ENCODE assay signal across 10 mouse cellular contexts in genomic region chr9:119063036-119063644, GRCm38 (mm10). TPM values are rescaled to one million over a fixed set of nuclear protein-coding genes. Genes with fewer than 3 reads are reported as not detected.
DNase-seq lines count a peak whose midpoint lies in the region; ATAC-seq and TF ChIP-seq lines count a peak whose summit lies in the region.
"Had no signal": no experiment of that assay in that cellular context is flagged by ENCODE, and none has a peak within 500 bp of the region (broad histone marks: within the 10 kb centered on the region; RNA-seq: fewer than 3 reads in every experiment).

No protein-coding gene starts in this region.

- H3K4me1 ChIP-seq in CH12.LX (ENCODE audit: control insufficient read depth in 1 of 2, insufficient read depth in 2 of 2) = peaks cover 4 to 18% of the 10 kb centered on the region in 2 experiments; a peak in 3 of 4 replicates
- peaks cover 7% of the 10 kb centered on the region for H3K4me1 ChIP-seq in liver, postnatal 0 days (ENCODE audit: insufficient read depth)

- H3K4me2 ChIP-seq in CH12.LX (ENCODE audit: insufficient read depth, low read depth, poor library complexity, severe bottlenecking) = peak overlapping the region; percentile 44; the same call in 1 of the 2 replicates
- H3K4me2 ChIP-seq in liver, postnatal 0 days (ENCODE audit: low read depth, low read length) = peak overlapping the region; percentile 29
- H3K4me2 ChIP-seq: neural tube, embryonic 12.5 days had no signal

- H3K27ac ChIP-seq in CH12.LX (ENCODE audit: insufficient read depth, low read depth) = peak overlapping the region; percentile 12; the same call in 1 of the 2 replicates
- H3K27ac ChIP-seq in liver, postnatal 0 days (ENCODE audit: low read depth) = no peak overlapping the region
- H3K27ac ChIP-seq: forebrain, embryonic 10.5 days; neural tube, embryonic 12.5 days had no signal

- H3K4me3 ChIP-seq in CH12.LX (replicated peaks in 1 of 3; ENCODE audit: low read depth in 2 of 3, low read length in 2 of 3, poor library complexity in 1 of 3) = peak overlapping the region; percentile 61 to 74 (median 69)
- peak overlapping the region; percentile 17; the same call in 1 of the 2 replicates for H3K4me3 ChIP-seq in liver, postnatal 0 days (ENCODE audit: low read depth, low read length)
- H3K4me3 ChIP-seq: forebrain, embryonic 10.5 days; neural tube, embryonic 12.5 days had no signal

- 44% methylated on average over 19 of the region's 19 CpGs for WGBS in liver, postnatal 0 days (ENCODE audit: insufficient replicate concordance)

- in situ Hi-C loops in CH12.LX (cut with MboI; ENCODE audit: low pct_ligation_motif_present, low pct_unique_long_range_greater_than_20kb, low sequenced_read_pairs) = loop anchor here (10.0 to 25.0 kb wide), 2 partner anchors 148 to 476 kb away; no protein-coding TSS in a partner anchor

- TF ChIP-seq RAD21 in CH12.LX (IDR thresholded peaks at IDR 0.05; ENCODE audit: low read depth, low read length) = no peak

- no peaks in the 10 kb centered on the region for H3K9me3 ChIP-seq in CH12.LX (replicated peaks; ENCODE audit: low read length)
- H3K9me3 ChIP-seq in liver, postnatal 0 days (ENCODE audit: low read length) = no peaks in the 10 kb centered on the region
- H3K9me3 ChIP-seq: forebrain, embryonic 10.5 days; neural tube, embryonic 12.5 days had no signal

- TF ChIP-seq POLR2A in CH12.LX (IDR thresholded peaks at IDR 0.05; ENCODE audit: low read depth, low read length) = peak; percentile 40; the same call in 1 of the 2 replicates

- no peak for TF ChIP-seq CTCF in CH12.LX (conservative IDR thresholded peaks at IDR 0.05 in 1 of 2, IDR thresholded peaks at IDR 0.05 in 1 of 2; ENCODE audit: low read depth in 2 of 2, low read length in 2 of 2)
- no peak for TF ChIP-seq CTCF in liver, postnatal 0 days (IDR thresholded peaks at IDR 0.05; ENCODE audit: low read depth)

- peaks cover 37% of the 10 kb centered on the region for H3K27me3 ChIP-seq in CH12.LX (replicated peaks)
- no peaks in the 10 kb centered on the region for H3K27me3 ChIP-seq in liver, postnatal 0 days (ENCODE audit: insufficient read depth, low read length)

- intact Hi-C loops in gastrocnemius, postnatal 36 days (cut with DNase I) = no loop called here

- H3K79me2 ChIP-seq in CH12.LX (replicated peaks; ENCODE audit: control insufficient read depth, extremely low read depth, insufficient read depth, poor library complexity, severe bottlenecking) = no peaks in the 10 kb centered on the region

- no peak for TF ChIP-seq EP300 in CH12.LX (IDR thresholded peaks at IDR 0.05; ENCODE audit: low read length)
- TF ChIP-seq EP300 in liver, postnatal 0 days (IDR thresholded peaks at IDR 0.05; ENCODE audit: low read depth) = no peak

- DNase-seq in CD4-positive, CD25-positive, alpha-beta regulatory T cell, adult 2 months (ENCODE audit: low read depth, low spot score) = peak; percentile 52
- DNase-seq in CH12.LX (ENCODE audit: extremely low read depth) = peak; percentile 66
- peak; percentile 66 for DNase-seq in kidney, adult 18-20 months
- peak; percentile 46 for DNase-seq in liver, postnatal 0 days
- no peak for DNase-seq in gastrocnemius, postnatal 36 days

- H3K36me3 ChIP-seq in CH12.LX (replicated peaks in 1 of 2; ENCODE audit: control insufficient read depth in 1 of 2, insufficient read depth in 1 of 2, low read length in 1 of 2) = peaks cover 11 to 29% of the 10 kb centered on the region in 2 experiments
- H3K36me3 ChIP-seq in liver, postnatal 0 days (replicated peaks; ENCODE audit: insufficient read depth, low read length) = no peaks in the 10 kb centered on the region
- H3K36me3 ChIP-seq: forebrain, embryonic 10.5 days; neural tube, embryonic 12.5 days had no signal

- H3K9ac ChIP-seq in CH12.LX (ENCODE audit: insufficient read depth, low read depth) = peak overlapping the region; percentile 7; the same call in 1 of the 2 replicates
- no peak overlapping the region for H3K9ac ChIP-seq in liver, postnatal 0 days (replicated peaks)
- H3K9ac ChIP-seq: neural tube, embryonic 12.5 days had no signal

- dilution Hi-C loops in CH12.LX (cut with MboI; ENCODE audit: extremely low pct_ligation_motif_present, extremely low pct_unique_long_range_greater_than_20kb, low sequenced_read_pairs) = no loop called here

- no peak for ATAC-seq in CD4-positive, CD25-positive, alpha-beta regulatory T cell, adult 4 months
- 0 out of 2 replicates have a peak, but pooled peaks have one; percentile 39 for ATAC-seq in liver, postnatal 0 days
- ATAC-seq in erythroblast, adult 5-6 weeks (replicated peaks; ENCODE audit: low FRiP score, poor library complexity, severe bottlenecking) = no peak
- ATAC-seq in frontal cortex, adult (ENCODE audit: low TSS enrichment) = no peak

TF ChIP-seq in CH12.LX, 34 proteins besides CTCF, POLR2A, EP300 and RAD21:
- no peak for TF ChIP-seq BHLHE40 (IDR thresholded peaks at IDR 0.05; ENCODE audit: low read depth, low read length)
- TF ChIP-seq ELF1 (IDR thresholded peaks at IDR 0.05; ENCODE audit: low read depth, low read length) = peak; percentile 29; the same call in 1 of the 2 replicates
- TF ChIP-seq MXI1 (IDR thresholded peaks at IDR 0.05; ENCODE audit: low read depth, low read length) = 0 out of 2 replicates have a peak, but pooled peaks have one; percentile 23
- 0 out of 2 replicates have a peak, but pooled peaks have one; percentile 16 for TF ChIP-seq IRF4 (IDR thresholded peaks at IDR 0.05; ENCODE audit: low read depth, low read length)

RNA-seq across cellular contexts. Expression of gene Vill, which starts 10.6 kb away (rescaled TPM):
- 10 to 100 TPM; 19.6 to 28.1 TPM for polyA plus RNA-seq in CD4-positive, CD25-positive, alpha-beta regulatory T cell, adult 4 months (2017; shearing (Covaris generic))
- total RNA-seq in CH12.LX (2012; rRNA removed) (71.4 and 85.2 TPM in 2 replicates), CH12.LX (2014; rRNA removed) (56.7 and 57.3 TPM in 2 replicates)
- 46.3 and 48.4 TPM in 2 replicates for polyA plus RNA-seq in CH12.LX (2012; ENCODE audit: insufficient read length, low read depth)
- polyA plus RNA-seq in liver, postnatal 0 days (2015; fragmentation: Nextera tagmentation; extraction: Ambion mirVana) = 8.3 and 9.3 TPM in 2 replicates
- 1.2 and 16.1 TPM in 2 replicates for total RNA-seq in erythroblast, adult 5-6 weeks (2015; ENCODE audit: low replicate concordance)
- 10.3 and 11.6 TPM in 2 replicates for total RNA-seq in erythroblast, adult 5-6 weeks (2017; ENCODE audit: low replicate concordance)
- under 1 TPM; 0.18 to 0.81 TPM for total RNA-seq in gastrocnemius, postnatal 36 days (2021)

RNA-seq across cellular contexts. Expression of gene Plcd1, which starts 30.2 kb away (rescaled TPM):
- polyA plus RNA-seq in CD4-positive, CD25-positive, alpha-beta regulatory T cell, adult 4 months (2017; shearing (Covaris generic)) = 1 to 10 TPM; 1.2 to 3.5 TPM
- total RNA-seq in CH12.LX (2012; rRNA removed) (0.21 and 0.38 TPM in 2 replicates), CH12.LX (2014; rRNA removed) (not detected in 2 replicates)
- polyA plus RNA-seq in CH12.LX (2012; ENCODE audit: insufficient read length, low read depth) = 0.43 and 0.59 TPM in 2 replicates
- 0.85 and 1.1 TPM in 2 replicates for polyA plus RNA-seq in liver, postnatal 0 days (2015; fragmentation: Nextera tagmentation; extraction: Ambion mirVana)
- not detected in 2 replicates for total RNA-seq in erythroblast, adult 5-6 weeks (2015; ENCODE audit: low replicate concordance)
- not detected in 2 replicates for total RNA-seq in erythroblast, adult 5-6 weeks (2017; ENCODE audit: low replicate concordance)
- 1 to 10 TPM; 8.2 to 9.0 TPM for total RNA-seq in gastrocnemius, postnatal 36 days (2021)

RNA-seq across cellular contexts. Expression of gene Dlec1, which starts 39.1 kb away (rescaled TPM):
- not detected for polyA plus RNA-seq in CD4-positive, CD25-positive, alpha-beta regulatory T cell, adult 4 months (2017; shearing (Covaris generic))
- total RNA-seq in CH12.LX (2012; rRNA removed) = 6.2 and 6.3 TPM in 2 replicates
- 1.3 and 1.4 TPM in 2 replicates for total RNA-seq in CH12.LX (2014; rRNA removed)
- 5.9 and 6.0 TPM in 2 replicates for polyA plus RNA-seq in CH12.LX (2012; ENCODE audit: insufficient read length, low read depth)
- polyA plus RNA-seq in liver, postnatal 0 days (2015; fragmentation: Nextera tagmentation; extraction: Ambion mirVana) = 0.05 TPM in 2 replicates
- 0.21 TPM in 1 of 2 replicates, not detected in the other for total RNA-seq in erythroblast, adult 5-6 weeks (2015; ENCODE audit: low replicate concordance)
- total RNA-seq in erythroblast, adult 5-6 weeks (2017; ENCODE audit: low replicate concordance) = not detected in 2 replicates
- total RNA-seq in gastrocnemius, postnatal 36 days (2021) = not detected

Comparison
In these comparisons a context has a peak if more than half of its experiments do, and no peak if none do; other contexts are left out.
1. DNase-seq: peak in CD4-positive, CD25-positive, alpha-beta regulatory T cell, adult 2 months (single experiment), CH12.LX (single experiment), kidney, adult 18-20 months (single experiment) and liver, postnatal 0 days (single experiment); none in gastrocnemius, postnatal 36 days (0 of 2).
2. RNA of gene Plcd1, which starts 30.2 kb away (total RNA-seq): 8.2 to 9.0 TPM in gastrocnemius, postnatal 36 days; 0.21 to 0.38 TPM in CH12.LX and not detected in erythroblast, adult 5-6 weeks; every median in the first group is over 4 times any median in the second.